Mouse (Mus musculus) megakaryocyte-erythroid progenitor cell, adult 5-6 weeks (primary cell): ENCODE measurements around the gene Fam208a. TPM values are rescaled to one million over a fixed set of nuclear protein-coding genes. Genes with fewer than 3 reads are reported as not detected.

ENCODE experiments used
- ATAC-seq: replicated peaks from 2 replicates; pipeline ENCODE4 v1.8.0; 2016; ENCODE audit warnings: mild to moderate bottlenecking, inconsistent platforms; ENCODE audit not compliant: severe bottlenecking, poor library complexity, low FRiP score, low TSS enrichment
- total RNA-seq, 2 experiments: library from RNA; stranded (forward) in 1 of 2; stranded (reverse) in 1 of 2; fragments of 200-1000, 215-1000 nt in 1 of 2; fragments of >200 nt in 1 of 2; fragmentation: Nextera tagmentation in 1 of 2; gene quantifications; 2 replicates each; pipeline ENCODE4 v1.2.3; 2014 to 2017

Gene Fam208a
- total RNA-seq, 2 experiments from 2014 or later: 29.9 to 32.6 TPM

DNA sequence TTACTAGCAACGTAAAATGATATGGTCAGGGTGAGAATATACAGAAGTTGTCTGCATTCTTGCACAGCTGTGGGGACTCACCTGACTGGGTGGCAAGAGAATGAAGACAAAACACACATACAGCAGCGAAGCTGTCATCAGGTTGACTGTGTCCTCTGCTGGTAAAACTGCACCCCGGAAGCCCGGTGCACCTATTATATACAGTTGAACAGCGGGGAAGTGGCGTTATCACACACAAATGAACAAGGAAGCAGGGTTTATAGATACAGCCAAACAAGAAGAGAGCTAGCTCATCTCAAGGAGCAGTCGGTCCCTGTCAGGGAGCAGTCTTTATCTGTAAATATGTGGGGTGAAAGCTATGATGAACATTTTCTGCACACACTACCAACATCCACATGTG, 17.1 kb upstream of the Fam208a start:
- ATAC-seq: no peak

DNA sequence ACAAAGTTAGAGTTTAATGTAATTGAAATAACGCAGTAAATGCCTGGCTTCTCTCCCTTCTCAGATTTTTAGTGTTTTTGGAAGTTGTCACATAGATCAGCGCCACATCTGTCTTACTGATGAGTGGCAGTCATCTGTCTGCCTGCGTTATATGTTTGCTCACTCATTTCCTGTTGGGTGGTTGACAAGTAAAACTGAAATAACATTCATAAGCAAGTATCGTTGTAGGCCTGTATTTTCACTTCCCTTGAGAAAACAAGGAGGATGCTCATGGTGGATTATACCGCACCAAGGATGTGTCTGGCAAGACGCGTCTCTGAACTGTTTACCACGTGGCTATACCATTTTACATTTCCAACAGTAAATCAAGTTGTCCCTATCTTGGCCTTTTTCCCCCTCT, 15.9 kb upstream of the Fam208a start:
- no peak for ATAC-seq

DNA sequence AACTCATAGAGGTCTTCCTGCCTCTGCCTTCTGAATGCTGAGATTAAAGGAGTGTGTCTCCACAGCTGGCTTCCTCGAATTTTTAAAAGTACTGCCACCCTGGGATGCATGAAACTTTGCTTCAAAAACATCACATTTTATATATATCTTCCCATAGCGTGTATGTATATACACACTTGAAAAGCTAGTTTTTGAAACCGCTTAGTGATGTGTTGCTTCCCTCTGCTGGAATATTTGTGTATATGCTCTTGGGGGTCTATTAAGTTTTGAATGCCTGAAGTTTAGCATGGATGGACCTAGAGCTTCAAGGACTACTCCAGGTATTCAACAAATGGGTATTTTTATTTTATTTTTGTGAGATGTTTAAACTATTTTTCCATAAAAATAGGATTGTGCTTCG, 14.7 kb upstream of the Fam208a start:
- peak; percentile 90 for ATAC-seq

DNA sequence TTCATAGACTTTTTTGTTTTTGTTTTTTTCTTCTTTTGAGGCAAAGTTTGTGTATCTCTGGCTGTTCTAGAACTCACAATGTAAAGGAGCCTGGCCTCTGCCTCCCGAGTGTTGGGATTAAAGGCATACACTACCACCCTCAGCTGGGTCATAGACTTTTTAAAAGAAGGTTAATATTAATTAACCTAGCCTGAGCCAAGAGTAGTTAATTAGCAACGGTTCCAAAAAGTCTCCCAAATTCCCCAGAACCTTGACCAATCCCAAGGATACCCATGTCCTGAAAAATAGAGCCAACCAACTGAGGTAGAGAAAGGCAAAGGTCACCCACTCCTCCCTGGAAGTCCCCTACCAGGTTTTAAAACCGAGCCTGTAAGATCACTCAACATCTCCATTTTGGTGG, 7.8 kb upstream of the Fam208a start:
- no peak for ATAC-seq

DNA sequence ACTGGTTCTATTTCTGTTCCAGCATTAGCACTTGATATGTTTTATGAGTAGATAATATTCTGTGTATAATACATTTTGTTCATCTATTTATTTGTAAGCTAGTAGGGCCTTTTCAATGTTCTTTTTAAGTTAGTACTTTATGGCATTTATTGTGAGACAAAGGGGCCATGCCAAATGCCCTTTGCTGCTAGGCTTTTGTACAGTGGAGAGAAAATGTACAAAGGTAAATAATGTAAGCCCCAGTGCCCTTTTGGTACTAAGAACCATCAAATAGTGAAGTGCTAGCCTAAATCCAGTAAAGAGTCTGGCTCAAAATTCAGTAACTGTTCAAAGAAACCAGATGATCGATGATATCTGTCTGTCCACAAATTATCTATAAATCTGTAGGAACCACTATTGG, 6.3 kb upstream of the Fam208a start:
- no peak for ATAC-seq

DNA sequence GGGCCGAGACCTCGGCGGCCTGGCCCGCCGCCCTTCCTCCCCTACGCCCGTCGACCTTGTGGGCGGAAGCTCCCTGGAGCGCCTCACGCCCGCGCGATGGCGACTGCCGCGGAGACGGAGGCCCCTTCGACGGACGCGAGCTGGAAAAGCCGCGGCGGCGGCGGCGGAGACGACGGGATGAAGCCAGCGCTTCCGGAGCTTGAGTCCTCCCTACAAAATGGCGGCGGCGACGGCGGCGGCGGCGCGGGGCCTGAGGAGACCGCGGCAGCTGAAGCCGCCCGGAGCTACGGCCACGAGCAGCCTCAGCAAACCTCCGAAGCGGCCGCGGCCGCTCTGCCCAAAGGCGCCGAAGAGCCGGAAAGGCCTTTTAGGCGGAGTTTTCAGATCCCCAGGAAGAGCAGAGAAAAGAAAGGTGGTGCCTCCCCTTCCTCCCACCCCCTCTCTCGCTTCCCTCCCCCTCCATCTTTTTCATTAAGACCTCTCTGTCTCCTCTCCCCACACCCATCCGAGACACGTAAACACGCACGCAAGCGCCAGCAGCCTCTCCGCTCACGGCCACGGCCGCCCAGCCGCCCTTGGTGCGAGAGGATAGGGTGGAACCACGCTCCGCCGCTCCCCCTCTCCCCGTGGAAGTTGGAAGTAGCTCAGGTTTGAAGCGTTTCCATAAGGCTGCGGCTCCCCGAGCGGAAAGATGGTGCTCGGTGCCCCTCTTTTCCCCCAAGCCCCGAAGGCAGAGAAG, 508 bp downstream of the Fam208a start:
- ATAC-seq: peak; percentile 90

DNA sequence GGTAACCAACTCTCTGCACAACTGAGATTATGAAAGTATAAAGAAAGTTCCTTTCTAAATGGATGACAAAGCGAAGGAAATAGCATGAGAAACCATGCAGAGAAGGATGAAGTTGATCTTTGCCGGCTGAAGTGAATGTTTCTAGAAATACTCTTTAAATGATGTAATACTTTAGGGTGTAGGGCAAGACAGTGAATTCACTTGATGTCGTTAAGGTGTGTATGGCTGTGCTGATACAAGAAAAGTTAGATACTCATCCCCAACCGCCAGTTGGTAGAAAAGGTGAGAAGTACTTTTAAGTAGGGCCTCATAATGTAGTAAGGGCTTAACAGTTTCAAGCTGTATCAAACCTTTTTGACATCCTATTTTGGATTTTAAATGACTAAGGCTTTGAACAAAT, 1.6 kb downstream of the Fam208a start:
- no peak for ATAC-seq

DNA sequence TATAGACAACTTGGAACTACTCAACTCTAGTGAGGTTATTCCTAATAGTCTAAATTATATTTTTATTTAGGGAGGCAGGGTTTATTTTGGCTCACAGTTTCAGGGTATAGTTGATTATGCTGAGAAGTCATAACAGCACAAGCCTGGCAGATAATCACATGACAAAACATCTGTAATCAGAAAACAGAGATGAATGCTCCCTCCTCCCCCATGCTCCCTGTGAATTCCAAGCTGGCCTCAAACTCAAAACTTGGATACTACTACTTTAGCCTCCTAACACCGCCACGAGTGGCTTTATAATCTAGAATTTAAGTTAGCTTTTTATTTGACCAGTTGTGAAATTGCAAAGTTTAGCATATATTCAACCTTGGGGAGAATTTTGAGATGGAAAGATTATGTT, 3.4 kb downstream of the Fam208a start:
- ATAC-seq: no peak

DNA sequence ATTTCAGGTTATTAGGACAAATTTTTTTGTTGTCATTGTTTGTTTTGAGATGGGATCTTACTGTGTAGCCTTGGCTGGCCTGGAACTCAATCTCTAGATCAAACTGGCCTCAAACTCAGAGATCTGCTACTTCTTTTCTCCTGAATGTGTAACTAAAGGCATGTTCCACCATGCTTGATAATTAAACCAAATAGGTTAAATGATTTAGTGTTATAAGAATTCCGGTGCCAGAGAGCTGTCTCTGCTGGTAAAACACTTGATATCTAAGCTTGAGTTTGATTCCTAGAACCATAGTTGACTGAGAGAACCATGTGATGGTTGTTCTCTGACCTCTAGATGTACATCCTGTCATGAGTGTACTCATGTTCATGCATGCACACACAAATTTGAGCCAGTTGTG, 7.5 kb downstream of the Fam208a start:
- no peak for ATAC-seq

DNA sequence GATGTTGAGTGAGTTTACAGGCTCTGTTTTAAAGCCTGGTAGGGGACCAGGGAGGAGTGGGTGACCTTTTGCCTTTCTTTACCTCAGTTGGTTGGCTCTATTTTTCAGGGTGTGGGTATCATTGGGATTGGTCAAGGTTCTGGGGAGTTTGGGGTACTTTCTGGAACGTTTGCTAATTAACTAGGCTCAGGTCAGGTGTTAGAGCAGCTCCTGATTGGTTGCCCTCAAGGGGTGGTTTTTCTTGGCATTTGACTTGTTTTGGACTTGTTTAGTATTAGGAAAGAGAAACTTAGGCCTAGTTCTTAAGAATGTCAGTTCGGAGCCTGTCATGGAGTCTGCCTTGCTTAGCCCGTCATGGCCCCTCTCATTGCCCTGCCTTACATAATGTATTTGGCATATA, 8.2 kb downstream of the Fam208a start:
- no peak for ATAC-seq

DNA sequence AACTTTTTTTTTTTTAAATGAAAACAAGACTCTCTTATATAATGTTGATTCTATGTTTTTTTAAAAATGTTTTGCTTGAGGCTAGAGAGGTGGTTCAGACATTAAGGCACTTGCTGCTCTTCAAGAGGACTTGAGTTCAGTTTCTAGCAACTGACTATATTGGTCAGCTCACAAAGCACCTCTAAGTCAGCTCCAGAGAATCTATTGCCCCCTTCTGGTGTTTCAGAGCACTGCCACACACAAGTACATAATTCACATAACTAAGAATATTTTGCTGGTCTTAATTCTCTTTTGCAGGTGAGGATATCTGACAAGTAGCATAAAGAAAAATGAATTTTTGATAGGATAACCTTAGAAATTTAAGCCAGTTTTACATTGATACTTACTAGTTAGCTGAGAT, 12.3 kb downstream of the Fam208a start:
- no peak for ATAC-seq

DNA sequence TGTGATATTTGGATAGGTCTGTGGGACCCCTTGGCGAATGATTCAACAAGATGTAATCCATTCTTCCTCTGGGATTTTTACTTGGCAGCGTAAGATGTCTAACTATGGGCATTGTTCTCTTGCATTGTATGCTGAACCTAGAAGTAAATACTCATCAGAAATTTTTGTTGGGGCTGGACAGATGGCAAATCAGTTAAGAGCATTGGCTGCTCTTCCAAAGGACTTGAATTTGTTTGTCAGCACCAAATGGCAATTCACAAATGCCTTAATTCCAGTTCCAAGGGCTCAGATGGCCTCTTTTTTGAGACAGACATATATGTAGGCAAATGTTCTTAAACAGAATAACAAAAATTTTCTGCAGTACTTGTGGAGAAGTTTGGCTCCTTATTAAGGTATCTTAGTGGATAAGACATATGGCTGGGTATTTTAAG, 16.2 kb downstream of the Fam208a start:
- ATAC-seq: no peak

DNA sequence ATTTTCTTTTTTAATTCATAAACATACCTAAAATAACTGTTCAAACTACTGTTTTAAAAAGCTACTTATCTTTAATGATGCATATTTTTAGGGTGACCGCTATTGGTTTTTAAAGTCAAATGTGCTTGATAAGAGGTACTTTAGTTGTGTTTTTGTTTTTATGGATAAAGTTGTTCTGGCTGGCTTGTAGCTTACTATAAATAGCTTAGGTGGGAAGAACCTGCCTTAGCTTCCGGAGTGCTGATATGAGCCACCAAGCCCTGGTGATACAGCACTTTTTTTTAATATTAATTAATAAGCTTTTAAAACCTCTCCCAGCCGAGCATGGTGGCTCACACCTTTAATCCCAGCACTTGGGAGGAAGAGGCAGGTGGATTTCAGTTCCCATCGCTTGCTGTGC, 18.3 kb downstream of the Fam208a start:
- ATAC-seq: no peak

DNA sequence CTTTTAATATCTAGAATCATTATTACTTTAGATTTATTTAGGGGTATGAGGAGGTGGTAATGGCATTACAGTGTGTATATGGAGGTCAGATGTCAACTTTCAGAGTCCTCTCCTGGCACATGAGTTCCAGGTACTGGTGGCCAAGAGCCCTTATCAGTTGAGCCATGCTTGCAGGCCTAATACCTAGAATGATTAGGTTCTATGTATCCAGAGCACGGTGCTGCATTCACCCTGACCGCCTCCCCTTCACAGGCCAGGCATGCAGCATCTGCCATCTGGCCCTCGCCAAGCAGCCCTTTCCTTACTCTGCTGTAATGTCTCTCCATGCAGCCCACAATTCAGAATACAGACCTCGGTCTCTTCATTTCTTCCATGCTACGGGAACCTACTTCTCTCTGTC, 62.8 kb downstream of the Fam208a start:
- ATAC-seq: 0 out of 2 replicates have a peak, but pooled peaks have one; percentile 26

DNA sequence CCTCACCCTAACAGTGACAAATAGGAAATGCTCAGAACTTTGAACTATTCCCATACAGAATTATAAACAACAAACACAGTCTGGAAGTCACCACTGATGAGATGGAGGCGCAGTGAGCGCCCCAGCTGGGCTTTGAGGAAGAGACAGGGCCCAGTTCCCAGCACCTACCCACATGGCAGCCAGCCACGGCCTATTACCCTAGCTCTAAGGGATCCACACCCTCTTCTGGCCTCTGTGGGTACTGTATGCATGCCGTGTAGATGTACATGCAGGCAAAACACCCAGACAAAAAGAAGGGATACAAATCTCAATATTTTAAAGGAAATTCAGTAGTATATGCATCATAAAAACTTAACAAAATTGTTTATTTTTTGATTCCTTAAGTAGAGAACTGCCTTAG, 64.9 kb downstream of the Fam208a start:
- 0 out of 2 replicates have a peak, but pooled peaks have one; percentile 57 for ATAC-seq

DNA sequence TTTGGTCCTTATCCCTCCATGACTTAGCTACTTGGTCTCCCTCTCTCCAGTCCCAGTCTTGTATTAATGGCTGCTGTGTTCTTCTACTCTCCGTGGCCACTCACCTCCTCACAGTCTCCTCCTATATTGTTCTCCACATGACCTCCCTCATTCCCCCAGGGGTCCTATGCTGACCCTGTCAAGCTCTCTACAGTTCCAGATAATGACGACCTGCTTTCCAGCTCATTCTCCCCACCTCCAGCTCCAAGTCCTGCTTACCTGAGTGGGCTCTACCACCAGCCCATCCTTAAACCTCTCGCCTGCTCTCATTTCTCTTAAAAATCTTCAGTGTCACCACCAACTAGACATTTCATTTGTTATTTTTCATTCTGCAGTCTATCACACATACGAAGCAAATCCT, 72.5 kb downstream of the Fam208a start:
- no peak for ATAC-seq

DNA sequence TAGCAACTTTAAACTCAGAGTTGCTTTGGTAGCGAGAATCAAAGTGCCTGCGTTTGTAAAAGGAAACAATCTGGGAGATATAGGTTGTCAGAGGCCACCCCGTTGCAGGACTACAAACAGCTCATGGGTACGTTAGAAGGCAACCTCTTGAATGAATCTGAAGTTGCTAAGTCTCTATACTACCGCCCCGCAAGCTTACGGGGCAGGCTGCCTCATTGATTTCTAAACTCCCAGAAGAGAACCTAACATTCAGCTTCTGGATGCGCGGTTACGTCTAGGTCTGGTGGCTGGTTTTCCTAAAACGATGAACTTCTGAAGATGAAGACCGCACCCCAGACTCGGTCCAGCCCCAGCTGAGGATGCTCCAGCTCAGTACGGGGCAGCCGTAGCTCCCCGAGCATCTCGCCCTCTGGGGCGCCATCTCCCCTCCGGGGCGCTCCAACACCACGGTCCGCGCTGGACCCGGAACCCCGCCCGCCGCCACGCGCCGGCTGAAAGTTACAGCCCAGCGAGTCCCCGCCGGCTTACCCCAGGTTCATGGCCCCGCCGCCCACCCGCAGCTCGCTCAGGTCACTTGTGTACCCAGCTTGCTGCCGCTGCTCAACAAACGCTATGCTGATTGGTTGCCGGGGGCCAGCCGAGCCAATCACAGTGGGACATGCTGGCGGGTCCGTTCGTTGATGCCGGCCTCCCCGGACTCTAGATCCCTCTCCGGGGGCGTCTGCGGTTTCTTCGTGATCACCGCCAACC, 79.4 kb downstream of the Fam208a start, which contains the start of gene Ccdc66:
Ccdc66 (minus strand) TSS at position 567 of the 750 bp plus-strand sequence.
- ATAC-seq: peak; percentile 97

DNA sequence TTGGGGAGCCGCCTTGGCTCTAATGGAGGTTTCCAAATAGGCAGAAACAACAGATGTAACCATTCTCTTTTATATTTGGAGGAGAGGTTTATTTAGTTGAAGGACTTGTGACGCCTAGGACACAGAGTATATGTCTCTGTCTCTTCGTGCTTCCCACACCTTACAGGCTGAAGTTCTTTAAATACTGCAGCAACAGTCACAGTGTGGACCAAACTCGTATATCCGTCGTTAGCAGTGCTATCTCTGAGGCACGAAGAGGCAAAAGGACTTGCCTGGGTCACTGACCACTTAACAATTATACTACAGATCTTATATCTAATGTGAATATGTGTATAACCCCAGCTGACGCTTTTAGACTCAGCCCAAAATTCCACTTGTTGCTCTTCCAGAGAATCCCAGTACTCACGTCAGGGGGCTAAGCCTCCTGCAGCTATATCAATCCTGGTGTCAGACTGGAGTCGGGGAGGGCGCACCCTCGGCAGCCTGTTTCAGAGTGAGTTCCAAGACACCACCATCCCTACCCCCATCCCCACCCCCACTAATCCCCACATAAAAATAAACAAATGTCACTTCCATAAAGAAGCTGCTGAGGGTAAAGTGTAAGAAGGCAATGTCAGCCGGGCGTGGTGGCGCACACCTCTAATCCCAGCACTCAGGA, 80.1 kb downstream of the Fam208a start:
- peak; percentile 18; the same call in 1 of the 2 replicates for ATAC-seq

DNA sequence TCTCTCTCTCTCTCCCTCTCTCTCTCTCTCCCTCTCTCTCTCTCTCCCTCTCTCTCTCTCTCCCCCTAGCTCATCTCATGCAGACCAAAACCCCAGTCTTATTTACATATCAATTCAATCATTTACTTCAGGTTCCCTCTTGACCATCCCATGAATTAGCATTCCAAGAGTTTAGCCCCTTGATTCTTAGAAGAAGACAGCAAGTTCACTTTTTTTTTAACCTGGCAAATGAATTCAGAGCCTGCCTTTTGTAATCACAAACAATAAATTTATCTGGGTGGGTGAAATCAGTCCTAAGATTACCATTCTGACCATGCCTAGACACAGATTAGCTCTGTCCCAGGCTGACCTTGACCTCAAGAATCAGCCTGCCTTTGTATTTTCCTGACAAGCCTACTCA, 95.9 kb downstream of the Fam208a start:
- no peak for ATAC-seq
